Mouse (Mus musculus) liver, embryonic 14.5 days (tissue): ENCODE results near the gene Acot7.

Source experiments
- CTCF ChIP-seq: IDR thresholded peaks from 2 replicates; pipeline ENCODE4 v1.5.1; 2016; ENCODE audit warnings: antibody characterized with exemption, low read depth, control low read depth
- EP300 ChIP-seq: IDR thresholded peaks from 2 replicates; pipeline ENCODE4 v1.6.1; 2016; ENCODE audit warnings: antibody characterized with exemption, low read depth

DNA sequence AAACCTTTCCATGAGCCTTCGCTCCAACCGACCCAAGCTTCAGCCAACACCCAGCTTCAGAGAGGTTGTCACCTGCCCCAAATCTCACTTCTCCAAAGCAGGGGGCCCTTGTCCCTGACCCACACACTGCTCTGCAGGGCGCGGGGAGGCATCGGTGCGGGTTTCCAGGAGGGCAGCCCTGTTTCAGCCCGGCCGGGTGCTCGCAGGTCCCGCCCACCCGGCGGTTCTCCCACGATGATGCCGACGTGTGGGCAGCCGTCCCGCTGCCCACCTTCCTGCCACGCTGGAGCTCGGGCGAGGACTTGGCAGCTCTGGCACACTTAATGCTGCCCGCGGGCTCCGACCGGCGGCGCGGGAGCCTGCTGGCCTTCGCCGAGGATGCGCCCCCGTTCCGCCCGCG is 104.8 kb downstream of the Acot7 start:
- TF ChIP-seq CTCF (no peak), EP300 (no peak)
